Mouse (Mus musculus) T-helper 17 cell (primary cell): Measurements from ENCODE around the gene Prkag2.

ENCODE experiments used
- in situ Hi-C, 2 experiments: fragments of 300-600 bp; cut with MboI, MseI; formaldehyde crosslinking; loops; 1 replicate in 1 of 2; 2 replicates in 1 of 2; pipeline ENCODE4 v1.15.1; 2025; ENCODE audit warnings: high pct_unique_total_duplicates in 2 of 2

Gene Prkag2

GRCm38 (mm10) chr5:24831912-24832311, 268.5 kb downstream of the Prkag2 start:
- in situ Hi-C loops: loop anchor here (5.0 to 25.0 kb wide), 2 partner anchors 80 to 1395 kb away; partner anchors contain the start of gene Kmt2e (in 1 of the 2)

GRCm38 (mm10) chr5:24828446-24828845, 272.0 kb downstream of the Prkag2 start:
- in situ Hi-C loops: loop anchor here in 1 of 2 experiments (10.0 to 25.0 kb wide), 2 partner anchors 666 to 1391 kb away; partner anchors contain the start of genes Kmt2c and Kmt2e

GRCm38 (mm10) chr5:24827173-24827572, 273.3 kb downstream of the Prkag2 start:
- in situ Hi-C loops: loop anchor here in 1 of 2 experiments (10.0 to 25.0 kb wide), 2 partner anchors 668 to 1390 kb away; partner anchors contain the start of genes Kmt2c and Kmt2e

GRCm38 (mm10) chr5:24826056-24826770, 274.2 kb downstream of the Prkag2 start:
- in situ Hi-C loops: loop anchor here in 1 of 2 experiments (10.0 to 25.0 kb wide), 2 partner anchors 669 to 1389 kb away; partner anchors contain the start of genes Kmt2c and Kmt2e

- in situ Hi-C loops: loop anchor here in 1 of 2 experiments (10.0 to 25.0 kb wide), 2 partner anchors 669 to 1388 kb away; partner anchors contain the start of genes Kmt2c and Kmt2e
Observed at GRCm38 (mm10) chr5:24825365-24826055, 274.9 kb downstream of the Prkag2 start.

GRCm38 (mm10) chr5:24823864-24824405, 276.5 kb downstream of the Prkag2 start:
- in situ Hi-C loops: loop anchor here in 1 of 2 experiments (10.0 kb wide), 1 partner anchor 671 kb away; the partner anchor contains the start of gene Kmt2c

- in situ Hi-C loops: loop anchor here in 1 of 2 experiments (10.0 kb wide), 1 partner anchor 672 kb away; the partner anchor contains the start of gene Kmt2c
Observed at GRCm38 (mm10) chr5:24822781-24823180, 277.7 kb downstream of the Prkag2 start.

- in situ Hi-C loops: loop anchor here in 1 of 2 experiments (10.0 kb wide), 1 partner anchor 673 kb away; the partner anchor contains the start of gene Kmt2c
Observed at GRCm38 (mm10) chr5:24822231-24822630, 278.2 kb downstream of the Prkag2 start.

GRCm38 (mm10) chr5:24821403-24821841, 279.0 kb downstream of the Prkag2 start:
- in situ Hi-C loops: loop anchor here in 1 of 2 experiments (10.0 kb wide), 1 partner anchor 673 kb away; the partner anchor contains the start of gene Kmt2c

- in situ Hi-C loops: loop anchor here in 1 of 2 experiments (10.0 kb wide), 1 partner anchor 674 kb away; the partner anchor contains the start of gene Kmt2c
Observed at GRCm38 (mm10) chr5:24820627-24821026, 279.8 kb downstream of the Prkag2 start.

- in situ Hi-C loops: loop anchor here in 1 of 2 experiments (10.0 kb wide), 1 partner anchor 122 kb away; no protein-coding TSS in a partner anchor
Observed at GRCm38 (mm10) chr5:24817191-24817590, 283.3 kb downstream of the Prkag2 start.

GRCm38 (mm10) chr5:24813946-24814345, 286.5 kb downstream of the Prkag2 start:
- in situ Hi-C loops: loop anchor here in 1 of 2 experiments (10.0 kb wide), 1 partner anchor 119 kb away; no protein-coding TSS in a partner anchor

GRCm38 (mm10) chr5:24813005-24813404, 287.4 kb downstream of the Prkag2 start:
- in situ Hi-C loops: loop anchor here in 1 of 2 experiments (10.0 kb wide), 1 partner anchor 118 kb away; no protein-coding TSS in a partner anchor
